Mouse (Mus musculus) liver, adult 2 months (tissue): ENCODE measurements around the gene Sptbn2.

Experiments
- CTCF ChIP-seq: fragments of 200-500 bp; IDR thresholded peaks from 2 replicates; pipeline ENCODE4 v1.5.1; 2011; ENCODE audit warnings: low read depth, low read length, control low read depth
- POLR2A ChIP-seq: fragments of 200-500 bp; IDR thresholded peaks from 2 replicates; pipeline ENCODE4 v1.6.1; 2011; ENCODE audit warnings: low read length, control low read depth; ENCODE audit not compliant: insufficient read depth; ENCODE audit errors: extremely low read depth

DNA sequence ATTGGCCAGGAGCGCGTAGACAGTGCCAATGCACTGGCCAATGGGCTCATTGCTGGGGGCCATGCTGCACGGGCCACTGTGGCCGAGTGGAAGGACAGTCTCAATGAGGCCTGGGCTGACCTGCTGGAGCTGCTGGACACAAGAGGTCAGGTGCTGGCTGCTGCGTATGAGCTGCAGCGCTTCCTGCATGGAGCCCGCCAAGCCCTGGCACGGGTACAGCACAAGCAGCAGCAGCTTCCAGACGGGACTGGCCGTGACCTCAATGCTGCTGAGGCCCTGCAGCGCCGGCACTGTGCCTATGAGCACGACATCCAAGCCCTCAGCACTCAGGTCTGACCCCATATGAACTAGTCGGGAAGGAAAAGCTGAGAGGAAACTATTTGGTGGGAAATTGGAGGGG is 35.6 kb downstream of the Sptbn2 start:
- no peak for TF ChIP-seq POLR2A
- TF ChIP-seq CTCF, result no peak
